Comparison of ENCODE assay signal across 8 mouse cellular contexts in genomic region chr12:21373100-21373819, GRCm38 (mm10). TPM values are rescaled to one million over a fixed set of nuclear protein-coding genes. Genes with fewer than 3 reads are reported as not detected.
DNase-seq lines count a peak whose midpoint lies in the region; ATAC-seq and TF ChIP-seq lines count a peak whose summit lies in the region.

Gene Adam17, minus strand, starts transcription at chr12:21373632.

- H3K79me2 ChIP-seq in MEL (ENCODE audit: control insufficient read depth, insufficient read depth, low read length, poor library complexity): peaks cover 7% of the 10 kb centered on the region

- peak within 1 kb of the TSS; percentile 83 for H3K4me2 ChIP-seq in forebrain, postnatal 0 days (ENCODE audit: low read depth)
- peak within 1 kb of the TSS; percentile 75 for H3K4me2 ChIP-seq in lung, embryonic 15.5 days

- peaks cover 0 to 15% of the 10 kb centered on the region in 2 experiments; a peak in 2 of 4 replicates for H3K36me3 ChIP-seq in MEL (ENCODE audit: control insufficient read depth in 1 of 2, insufficient read depth in 2 of 2, low read length in 2 of 2)
- H3K36me3 ChIP-seq in forebrain, postnatal 0 days (ENCODE audit: insufficient read depth): no peaks in the 10 kb centered on the region
- no peaks in the 10 kb centered on the region for H3K36me3 ChIP-seq in lung, embryonic 15.5 days

- TF ChIP-seq RAD21 in MEL (IDR thresholded peaks at IDR 0.05; ENCODE audit: low read depth, low read length): no peak

- H3K27me3 ChIP-seq in MEL (ENCODE audit: control insufficient read depth in 1 of 2, insufficient read depth in 2 of 2, low read length in 2 of 2): no peaks in the 10 kb centered on the region
- no peaks in the 10 kb centered on the region for H3K27me3 ChIP-seq in cerebellum, adult 2 months (ENCODE audit: control insufficient read depth, insufficient read depth, low read length)
- no peaks in the 10 kb centered on the region for H3K27me3 ChIP-seq in forebrain, postnatal 0 days (ENCODE audit: insufficient read depth, low read length)
- no peaks in the 10 kb centered on the region for H3K27me3 ChIP-seq in lung, embryonic 15.5 days

- WGBS in cerebellum, adult 2 months: under 1% methylated on average over 55 of the region's 55 CpGs
- under 1% methylated on average over 55 of the region's 55 CpGs for WGBS in forebrain, postnatal 0 days
- WGBS in lung, embryonic 15.5 days: under 1% methylated on average over 49 of the region's 55 CpGs

- H3K4me1 ChIP-seq in MEL (ENCODE audit: control insufficient read depth in 1 of 2, insufficient read depth in 2 of 2, low read length in 2 of 2): peaks cover 2% of the 10 kb centered on the region in 2 experiments; a peak in 3 of 4 replicates
- H3K4me1 ChIP-seq in cerebellum, adult 2 months (ENCODE audit: control insufficient read depth, insufficient read depth, low read length): no peaks in the 10 kb centered on the region; the same call in 1 of the 2 replicates
- peaks cover 4% of the 10 kb centered on the region; the same call in 1 of the 2 replicates for H3K4me1 ChIP-seq in forebrain, postnatal 0 days (ENCODE audit: insufficient read depth)
- peaks cover 8% of the 10 kb centered on the region for H3K4me1 ChIP-seq in lung, embryonic 15.5 days

- peak; percentile 32 to 80; a peak in 2 of 4 replicates for TF ChIP-seq POLR2A in MEL (IDR thresholded peaks at IDR 0.05; ENCODE audit: control insufficient read depth in 1 of 2, insufficient read depth in 1 of 2, low read depth in 1 of 2, low read length in 2 of 2, poor library complexity in 1 of 2)
- peak; percentile 79; the same call in 1 of the 2 replicates for TF ChIP-seq POLR2A in cerebellum, adult 2 months (IDR thresholded peaks at IDR 0.05; ENCODE audit: borderline replicate concordance, insufficient read depth, low read length)

- peak in 2 of 3 experiments; percentile 17 to 24; a peak in 2 of 6 replicates for TF ChIP-seq CTCF in MEL (IDR thresholded peaks at IDR 0.05 in 2 of 3, conservative IDR thresholded peaks at IDR 0.05 in 1 of 3; ENCODE audit: control insufficient read depth in 1 of 3, insufficient read depth in 1 of 3, low read depth in 2 of 3, low read length in 3 of 3, poor library complexity in 1 of 3, severe bottlenecking in 1 of 3)
- TF ChIP-seq CTCF in cerebellum, adult 2 months (IDR thresholded peaks at IDR 0.05; ENCODE audit: borderline replicate concordance, insufficient read depth, low read depth, low read length): peak; percentile 43
- peak; percentile 81 for TF ChIP-seq CTCF in forebrain, postnatal 0 days (IDR thresholded peaks at IDR 0.05; ENCODE audit: low read depth)

- peak within 1 kb of the TSS; percentile 86 for H3K27ac ChIP-seq in MEL (ENCODE audit: control insufficient read depth, low read depth, low read length)
- H3K27ac ChIP-seq in cerebellum, adult 2 months (ENCODE audit: insufficient read depth, low read length): peak within 1 kb of the TSS; percentile 97
- H3K27ac ChIP-seq in forebrain, postnatal 0 days (ENCODE audit: low read depth, low read length): peak within 1 kb of the TSS; percentile 97
- H3K27ac ChIP-seq in lung, embryonic 15.5 days: peak within 1 kb of the TSS; percentile 96

- ATAC-seq in forebrain, postnatal 0 days: peak; percentile 99
- ATAC-seq in lung, embryonic 15.5 days (ENCODE audit: borderline replicate concordance, extremely low read depth, low FRiP score, low TSS enrichment): peak; percentile 99

- no peaks in the 10 kb centered on the region for H3K9me3 ChIP-seq in MEL (replicated peaks; ENCODE audit: insufficient read depth, low read length)
- H3K9me3 ChIP-seq in forebrain, postnatal 0 days (ENCODE audit: low read length): no peaks in the 10 kb centered on the region
- no peaks in the 10 kb centered on the region for H3K9me3 ChIP-seq in lung, embryonic 15.5 days

- H3K4me3 ChIP-seq in MEL (ENCODE audit: control insufficient read depth in 1 of 2, insufficient read depth in 1 of 2, low read depth in 2 of 2, low read length in 2 of 2): peak within 1 kb of the TSS; percentile 79 to 82
- H3K4me3 ChIP-seq in cerebellum, adult 2 months (replicated peaks; ENCODE audit: insufficient read depth, low read depth, low read length): peak within 1 kb of the TSS; percentile 87
- peak within 1 kb of the TSS; percentile 71 for H3K4me3 ChIP-seq in forebrain, postnatal 0 days (ENCODE audit: low read depth, low read length)
- peak within 1 kb of the TSS; percentile 87 for H3K4me3 ChIP-seq in lung, embryonic 15.5 days

- peak; percentile 91 for DNase-seq in MEL (ENCODE audit: low read depth, low spot score)
- peak; percentile 96 for DNase-seq in cerebellum, adult 2 months
- DNase-seq in forebrain, postnatal 0 days: peak; percentile 98
- peak; percentile 98 for DNase-seq in heart, postnatal 4 days
- peak; percentile 91 to 96 for DNase-seq in layer of hippocampus, adult 8-10 months (ENCODE audit: low spot score in 2 of 2)
- peak; percentile 95 for DNase-seq in ovary, adult 18-20 months (ENCODE audit: low spot score)
- DNase-seq in thymus, postnatal 0 days (ENCODE audit: low spot score): peak; percentile 97

- no peak for TF ChIP-seq EP300 in MEL (IDR thresholded peaks at IDR 0.05; ENCODE audit: low read depth in 1 of 2, low read length in 2 of 2)

- peak within 1 kb of the TSS; percentile 89 for H3K9ac ChIP-seq in MEL (ENCODE audit: control insufficient read depth, low read depth, low read length, poor library complexity, severe bottlenecking)
- peak within 1 kb of the TSS; percentile 91 for H3K9ac ChIP-seq in forebrain, postnatal 0 days
- peak within 1 kb of the TSS; percentile 90 for H3K9ac ChIP-seq in lung, embryonic 15.5 days

TF ChIP-seq in MEL, 35 proteins besides CTCF, POLR2A, EP300 and RAD21:
- TF ChIP-seq POLR2AphosphoS2 (IDR thresholded peaks at IDR 0.05; ENCODE audit: low read length) (no peak), ZNF384 (IDR thresholded peaks at IDR 0.05; ENCODE audit: low read depth, low read length) (no peak), ETS1 (IDR thresholded peaks at IDR 0.05; ENCODE audit: low read depth, low read length) (no peak), NRF1 (IDR thresholded peaks at IDR 0.05; ENCODE audit: insufficient read depth, low read depth, low read length, poor library complexity, severe bottlenecking) (no peak), SIN3A (IDR thresholded peaks at IDR 0.05; ENCODE audit: low read length) (peak; percentile 54), NELFE (IDR thresholded peaks at IDR 0.05; ENCODE audit: low read depth, low read length) (peak; percentile 65), POLR2AphosphoS5 (IDR thresholded peaks at IDR 0.05; ENCODE audit: borderline replicate concordance, low read depth, low read length) (no peak), ELF1 (IDR thresholded peaks at IDR 0.05; ENCODE audit: low read depth, low read length) (peak; percentile 90), E2F4 (IDR thresholded peaks at IDR 0.05; ENCODE audit: borderline replicate concordance, low read depth, low read length) (no peak), GABPA (IDR thresholded peaks at IDR 0.05; ENCODE audit: low read depth, low read length) (no peak), MAFK (IDR thresholded peaks at IDR 0.05; ENCODE audit: borderline replicate concordance, low read depth, low read length) (no peak), TCF12 (IDR thresholded peaks at IDR 0.05; ENCODE audit: low read depth, low read length) (no peak), MAX (IDR thresholded peaks at IDR 0.05; ENCODE audit: low read length) (no peak; the same call in 1 of the 2 replicates), MYC (IDR thresholded peaks at IDR 0.05; ENCODE audit: low read depth, low read length) (no peak), CHD2 (IDR thresholded peaks at IDR 0.05; ENCODE audit: low read length) (no peak), CHD1 (IDR thresholded peaks at IDR 0.05; ENCODE audit: low read depth, low read length) (no peak), UBTF (IDR thresholded peaks at IDR 0.05; ENCODE audit: borderline replicate concordance, insufficient read depth, low read depth, low read length) (no peak), MXI1 (IDR thresholded peaks at IDR 0.05; ENCODE audit: low read depth, low read length) (peak; percentile 3; the same call in 1 of the 2 replicates), SMC3 (IDR thresholded peaks at IDR 0.05; ENCODE audit: low read depth, low read length) (no peak), MEF2A (IDR thresholded peaks at IDR 0.05; ENCODE audit: extremely low read depth, insufficient replicate concordance, low read depth, low read length, poor library complexity, severe bottlenecking) (no peak), TBP (IDR thresholded peaks at IDR 0.05; ENCODE audit: low read depth, low read length) (peak; percentile 50; the same call in 1 of the 2 replicates), RCOR1 (IDR thresholded peaks at IDR 0.05; ENCODE audit: low read depth, low read length) (no peak), USF1 (IDR thresholded peaks at IDR 0.05; ENCODE audit: low read depth, low read length) (no peak), ZKSCAN1 (IDR thresholded peaks at IDR 0.05; ENCODE audit: low read depth, low read length) (no peak), MYB (IDR thresholded peaks at IDR 0.05; ENCODE audit: low read depth, low read length) (no peak), ZMIZ1 (IDR thresholded peaks at IDR 0.05; ENCODE audit: low read depth, low read length) (0 out of 2 replicates have a peak, but pooled peaks have one; percentile 7), USF2 (IDR thresholded peaks at IDR 0.05; ENCODE audit: borderline replicate concordance in 1 of 2, insufficient read depth in 1 of 2, low read depth in 1 of 2, low read length in 2 of 2) (no peak), HCFC1 (IDR thresholded peaks at IDR 0.05; ENCODE audit: low read depth, low read length) (peak; percentile 88)

RNA-seq across cellular contexts. Expression of gene Adam17, which starts in this region (rescaled TPM):
- 14.2 and 14.5 TPM in 2 replicates for total RNA-seq in MEL (2012; rRNA removed)
- polyA plus RNA-seq in MEL (2012; ENCODE audit: insufficient read depth in 1 of 2, insufficient read length in 2 of 2, low read depth in 1 of 2, low replicate concordance in 2 of 2, missing spikeins in 1 of 2): 10 to 100 TPM in 1 of 2 experiments, not detected in 1; 12.9 TPM
- polyA plus RNA-seq in cerebellum, adult 2 months (2012; rRNA removed): 19.0 and 19.4 TPM in 2 replicates
- total RNA-seq in forebrain, postnatal 0 days (2014; rRNA removed): 16.8 and 18.2 TPM in 2 replicates
- 8.2 and 11.5 TPM in 2 replicates for polyA plus RNA-seq in forebrain, postnatal 0 days (2015; fragmentation: Nextera tagmentation; extraction: Ambion mirVana)
- 10 to 100 TPM; 40.0 to 40.2 TPM for total RNA-seq in heart, postnatal 4 days (2021)
- 10 to 100 TPM; 18.5 to 21.0 (median 19.5) TPM for total RNA-seq in layer of hippocampus, adult 8-10 months (2022)
- polyA plus RNA-seq in lung, embryonic 15.5 days (2015; fragmentation: Nextera tagmentation; extraction: Ambion mirVana): 46.6 and 51.1 TPM in 2 replicates
- 34.1 and 37.4 TPM in 2 replicates for polyA plus RNA-seq in thymus, postnatal 0 days (2015; fragmentation: Nextera tagmentation; extraction: Ambion mirVana)

Comparison
In these comparisons a context has a peak if more than half of its experiments do, and no peak if none do; other contexts are left out.
1. Peak in every context shown above with its lines: DNase-seq, ATAC-seq, H3K4me3 ChIP-seq and H3K27ac ChIP-seq.
2. CTCF ChIP-seq: peak in every context shown above with its lines; median percentile 81 in forebrain, postnatal 0 days; 43 in cerebellum, adult 2 months; 20 in MEL.